Mouse (Mus musculus) adrenal gland, adult 18-20 months (tissue): ENCODE measurements around the gene Gtf2ird1. TPM values are rescaled to one million over a fixed set of nuclear protein-coding genes. Genes with fewer than 3 reads are reported as not detected.
A peak's percentile ranks its signal among the peaks of the same experiment; 100 is the strongest.
"Not testable (repeated sequence)": the region's sequence is repeated elsewhere in the genome, so short reads cannot be mapped to it uniquely, and the experiment has no call there.

Experiments used
- DNase-seq, 2 experiments: peaks; one replicate each; pipeline ENCODE4 v3.0.0; 2021 to 2022; ENCODE audit warnings: low spot score in 2 of 2
- total RNA-seq, 2 experiments: library from RNA; stranded (reverse); gene quantifications; 1 replicate in 1 of 2; 2 replicates in 1 of 2; pipeline ENCODE4 v1.2.3; 2021

Gene Gtf2ird1
- total RNA-seq, 2 experiments from 2014 or later: 44.9 to 71.0 TPM

DNA sequence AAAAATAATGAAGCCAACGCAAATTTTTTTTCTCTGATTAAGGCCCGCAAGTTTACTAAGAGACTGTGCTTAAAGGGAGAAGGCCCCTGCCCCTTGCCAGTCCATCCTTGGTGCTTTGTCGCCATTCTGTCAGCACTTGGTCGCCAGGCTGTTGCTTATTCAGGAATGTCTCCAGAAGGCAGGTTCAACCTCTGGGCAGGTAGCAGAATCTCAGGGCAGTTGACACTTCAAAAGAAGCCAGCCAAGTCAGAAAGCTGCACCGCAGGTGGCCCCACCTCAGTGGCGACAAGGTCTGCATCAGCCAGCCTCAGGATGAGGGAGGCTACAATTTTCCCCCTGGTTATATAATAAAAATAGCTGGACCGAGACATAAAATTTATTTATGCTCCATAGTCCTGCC lies 19.2 kb upstream of the Gtf2ird1 start:
- DNase-seq: not testable (repeated sequence)

DNA sequence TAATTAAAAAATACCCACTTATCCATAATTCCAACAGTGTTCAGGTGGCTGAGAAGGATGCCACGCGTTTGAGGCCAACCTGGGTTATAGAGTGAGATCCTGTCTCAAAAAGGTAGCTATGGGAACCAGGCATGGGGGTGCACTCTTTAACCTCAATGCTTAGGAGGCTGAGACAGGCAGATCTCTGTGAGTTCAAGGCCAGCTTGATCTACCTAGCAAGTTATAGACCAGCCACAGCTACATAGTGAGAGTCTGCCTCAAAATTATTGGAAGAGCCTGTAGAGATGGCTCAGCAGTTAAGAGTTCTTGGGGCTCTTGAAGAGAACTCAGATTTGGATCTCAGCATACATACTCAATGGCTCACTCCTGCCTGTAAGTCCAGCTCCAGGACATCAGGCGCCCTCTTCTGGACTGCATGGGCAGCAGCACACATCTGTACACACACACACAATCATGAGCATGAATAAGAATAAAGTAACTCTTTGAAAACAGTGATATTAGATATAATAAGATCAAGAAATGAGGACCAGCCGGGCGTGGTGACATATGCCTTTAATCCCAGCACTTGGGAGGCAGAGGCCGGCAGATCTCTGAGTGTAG lies 18.6 kb upstream of the Gtf2ird1 start:
- DNase-seq: no peak

DNA sequence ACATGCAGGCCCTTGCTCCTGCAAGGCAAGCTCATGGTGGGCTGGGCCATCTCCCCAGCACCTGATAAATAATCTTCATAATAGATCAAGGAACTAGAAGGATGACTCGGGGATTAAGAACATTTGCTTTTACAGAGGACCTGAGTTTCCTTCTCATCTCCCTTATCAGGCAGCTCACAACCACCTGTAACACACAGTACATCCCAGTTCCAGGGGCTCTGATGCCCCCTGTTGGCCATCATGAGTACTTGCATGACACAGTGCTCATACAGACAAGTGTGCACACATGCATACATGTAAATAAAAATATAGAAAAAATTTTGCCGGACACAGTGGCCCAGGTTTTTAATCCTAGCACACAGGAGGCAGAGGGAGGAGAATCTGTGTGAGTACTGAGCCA lies 17.4 kb upstream of the Gtf2ird1 start:
- no peak for DNase-seq

DNA sequence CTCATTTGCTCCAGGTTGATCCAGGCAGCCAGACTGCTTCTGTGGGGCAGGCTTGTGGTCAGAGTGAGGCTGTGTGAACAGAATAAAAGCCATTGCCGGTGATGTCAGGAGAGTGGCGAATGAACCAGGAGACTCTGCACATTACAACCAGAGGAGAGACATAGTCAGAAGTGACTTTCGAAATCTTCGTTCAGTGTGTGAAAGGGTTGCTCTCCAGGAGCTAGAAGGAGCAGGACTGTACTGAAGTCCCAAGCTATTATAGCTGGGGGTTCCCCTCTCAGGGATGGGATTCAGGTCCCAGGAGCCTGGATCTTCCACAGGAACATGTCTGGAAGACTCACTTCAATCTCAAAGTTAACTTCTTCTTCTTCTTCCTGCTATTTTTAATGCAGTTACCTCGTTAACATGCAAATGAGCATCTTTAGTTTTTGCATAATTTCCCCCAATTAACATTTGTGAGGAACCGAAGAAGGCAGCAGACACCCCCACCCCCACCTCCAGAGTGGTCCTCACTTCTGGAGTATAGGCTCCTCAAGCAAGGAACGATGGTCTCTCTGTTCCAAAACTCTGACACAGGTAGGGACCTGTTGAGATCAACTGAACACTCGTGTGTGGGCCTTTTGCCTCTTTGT lies 14.1 kb upstream of the Gtf2ird1 start:
- DNase-seq: no peak

- peak in 1 of 2 experiments; percentile 12 for DNase-seq
Observed at GRCm38 (mm10) chr5:134469559-134470150, 13.1 kb upstream of the Gtf2ird1 start.

GRCm38 (mm10) chr5:134468158-134468765 lies 11.7 kb upstream of the Gtf2ird1 start:
- no peak for DNase-seq

DNA sequence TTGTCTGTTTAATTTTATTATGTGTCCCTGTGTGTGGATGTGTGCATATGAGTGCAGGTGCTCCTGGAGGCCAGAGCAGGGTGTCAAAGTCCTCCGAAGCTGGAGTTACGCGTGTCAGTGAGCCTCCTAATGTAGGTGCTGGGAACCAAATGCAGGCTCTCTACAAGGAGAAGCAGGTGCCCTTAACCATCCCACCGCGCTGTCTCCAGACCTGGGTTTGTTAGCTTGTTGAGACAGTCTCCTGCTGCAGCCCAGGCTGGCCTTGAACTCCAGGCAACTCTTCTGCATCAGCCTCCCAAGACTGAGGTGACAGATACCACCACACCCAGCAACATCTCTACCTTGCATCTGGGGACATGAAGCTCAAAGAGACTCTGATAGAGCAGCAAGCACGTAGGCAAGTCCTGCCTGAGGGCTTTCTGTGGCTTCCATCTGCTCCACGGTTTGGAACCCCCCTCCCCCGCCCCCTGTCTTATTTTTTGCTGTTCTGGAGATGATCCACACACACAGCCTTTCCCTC lies 10.6 kb upstream of the Gtf2ird1 start:
- DNase-seq: no peak

GRCm38 (mm10) chr5:134466296-134467029 lies 9.9 kb upstream of the Gtf2ird1 start:
- DNase-seq: no peak

GRCm38 (mm10) chr5:134465197-134465596 lies 8.7 kb upstream of the Gtf2ird1 start:
- no peak for DNase-seq

- no peak for DNase-seq
Observed at GRCm38 (mm10) chr5:134464225-134464624, 7.7 kb upstream of the Gtf2ird1 start.

DNA sequence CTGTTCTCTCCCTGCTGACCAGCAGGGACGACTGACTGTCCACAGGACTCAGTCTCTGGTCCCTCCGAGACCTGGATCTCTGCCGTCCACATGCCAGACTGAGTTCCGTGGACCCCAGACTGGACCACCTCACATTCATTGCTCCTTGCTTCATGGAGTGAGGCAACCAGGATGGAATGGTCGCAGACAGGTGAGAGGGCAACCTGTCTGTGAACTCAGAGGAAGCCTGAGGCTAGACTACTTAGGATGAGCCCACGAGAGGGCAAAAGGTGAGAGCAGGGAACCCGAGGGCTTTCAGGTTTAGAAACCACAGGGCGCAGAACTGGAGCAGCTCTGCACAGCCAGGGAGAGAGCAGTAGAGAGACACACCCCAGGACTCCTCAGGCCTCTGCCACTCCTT lies 6.2 kb upstream of the Gtf2ird1 start:
- DNase-seq: no peak

DNA sequence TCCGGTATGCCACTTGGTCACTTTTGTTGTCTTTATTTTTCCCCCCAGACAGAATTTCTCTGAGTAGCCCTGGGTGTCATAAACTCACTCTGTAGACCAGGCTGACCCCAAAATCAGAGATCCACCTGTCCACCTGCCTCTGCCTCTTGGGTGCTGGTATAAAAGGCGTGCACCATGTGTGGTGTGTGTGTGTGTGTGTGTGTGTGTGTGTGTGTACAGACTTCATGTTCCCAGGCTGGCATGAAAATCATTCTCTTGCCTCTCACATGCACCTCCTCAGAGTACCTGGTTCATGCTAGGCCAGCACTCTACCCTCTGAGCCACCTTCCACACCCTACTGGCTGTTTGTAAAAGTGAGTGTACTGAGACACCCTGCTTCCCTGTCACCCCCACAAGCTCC lies 5.8 kb upstream of the Gtf2ird1 start:
- DNase-seq: no peak

- no peak for DNase-seq
Observed at GRCm38 (mm10) chr5:134460546-134460945, 4.0 kb upstream of the Gtf2ird1 start.

GRCm38 (mm10) chr5:134459096-134459495 lies 2.6 kb upstream of the Gtf2ird1 start:
- no peak for DNase-seq

DNA sequence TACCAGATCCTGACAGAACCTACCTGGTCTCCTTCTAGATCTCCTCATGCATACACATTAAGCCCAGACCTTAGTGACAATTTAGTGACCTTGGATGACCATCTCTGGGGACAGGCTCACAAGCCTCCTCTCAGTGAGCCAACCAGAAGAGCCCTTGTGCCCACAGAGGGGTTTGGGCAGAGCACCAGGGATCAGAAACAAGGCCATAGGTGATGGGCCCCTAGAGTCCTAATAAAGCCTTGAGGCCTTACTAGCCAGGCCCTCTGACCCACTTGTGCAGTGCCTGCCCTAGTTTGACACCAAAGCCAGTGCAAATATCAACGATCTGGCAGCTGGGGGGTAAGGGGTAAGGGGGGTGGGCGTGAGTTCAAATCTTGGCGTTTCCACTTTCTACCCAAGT lies 1.9 kb upstream of the Gtf2ird1 start:
- DNase-seq: no peak

- DNase-seq: peak in 1 of 2 experiments; percentile 11
Observed at GRCm38 (mm10) chr5:134457371-134457770, 855 bp upstream of the Gtf2ird1 start.

- DNase-seq: peak; percentile 48 to 58
Observed at GRCm38 (mm10) chr5:134455914-134456423, 547 bp downstream of the Gtf2ird1 start.

- DNase-seq: peak; percentile 38
Observed at GRCm38 (mm10) chr5:134455186-134455895, 1.2 kb downstream of the Gtf2ird1 start.

- peak in 1 of 2 experiments; percentile 27 for DNase-seq
Observed at GRCm38 (mm10) chr5:134454421-134454820, 2.1 kb downstream of the Gtf2ird1 start.

- DNase-seq: no peak
Observed at GRCm38 (mm10) chr5:134453577-134453976, 2.9 kb downstream of the Gtf2ird1 start.
